Mouse (Mus musculus) ovary, postnatal 36 days (tissue): ENCODE results near the gene Pspn.
A peak's percentile ranks its signal among the peaks of the same experiment; 100 is the strongest.

ENCODE experiments used
- DNase-seq: peaks from one replicate; pipeline ENCODE4 v3.0.0; 2022; ENCODE audit warnings: low spot score, mixed read lengths

Gene Pspn

DNA sequence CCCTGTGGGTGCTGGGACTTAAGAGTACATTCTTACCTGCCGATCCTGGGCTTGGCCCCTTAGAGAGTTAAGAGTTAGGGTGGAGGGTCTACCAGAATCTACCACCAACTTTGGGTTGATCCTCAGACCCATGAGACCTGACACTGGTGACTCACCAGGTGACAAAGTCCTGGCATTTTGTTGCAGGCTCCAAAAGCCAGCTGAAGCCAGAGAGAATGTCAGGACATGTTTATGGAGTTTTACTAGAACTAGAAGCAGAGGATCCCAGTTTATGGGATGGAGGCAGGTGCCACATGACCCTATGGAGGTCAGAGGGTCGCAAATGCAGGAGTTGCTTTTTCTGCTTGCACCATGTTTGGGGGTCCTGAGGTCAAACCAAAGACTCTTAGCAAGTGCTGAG lies 3.3 kb downstream of the Pspn start:
- DNase-seq, result no peak

GRCm38 (mm10) chr17:56995046-56995445 lies 4.8 kb downstream of the Pspn start:
- DNase-seq, result peak; percentile 43

DNA sequence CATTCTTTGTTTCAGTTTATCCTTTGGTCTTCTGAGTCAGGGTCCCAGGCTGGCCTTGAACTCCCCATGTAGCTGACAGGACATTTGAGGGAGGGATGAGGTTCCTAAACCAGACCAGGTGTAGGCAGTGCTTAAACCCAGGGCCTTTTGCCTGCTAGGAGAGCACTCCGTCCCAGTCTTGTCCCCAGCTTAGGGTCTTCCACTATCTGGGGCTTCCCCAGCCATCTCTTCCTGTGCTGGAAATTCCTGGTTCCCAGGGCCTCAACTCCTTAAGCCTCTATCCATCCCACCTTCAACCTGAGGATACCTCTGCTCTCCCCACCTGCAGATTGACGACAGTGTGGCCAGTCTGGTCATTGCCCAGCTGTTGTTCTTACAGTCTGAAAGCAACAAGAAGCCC lies 8.9 kb downstream of the Pspn start:
- no peak for DNase-seq

DNA sequence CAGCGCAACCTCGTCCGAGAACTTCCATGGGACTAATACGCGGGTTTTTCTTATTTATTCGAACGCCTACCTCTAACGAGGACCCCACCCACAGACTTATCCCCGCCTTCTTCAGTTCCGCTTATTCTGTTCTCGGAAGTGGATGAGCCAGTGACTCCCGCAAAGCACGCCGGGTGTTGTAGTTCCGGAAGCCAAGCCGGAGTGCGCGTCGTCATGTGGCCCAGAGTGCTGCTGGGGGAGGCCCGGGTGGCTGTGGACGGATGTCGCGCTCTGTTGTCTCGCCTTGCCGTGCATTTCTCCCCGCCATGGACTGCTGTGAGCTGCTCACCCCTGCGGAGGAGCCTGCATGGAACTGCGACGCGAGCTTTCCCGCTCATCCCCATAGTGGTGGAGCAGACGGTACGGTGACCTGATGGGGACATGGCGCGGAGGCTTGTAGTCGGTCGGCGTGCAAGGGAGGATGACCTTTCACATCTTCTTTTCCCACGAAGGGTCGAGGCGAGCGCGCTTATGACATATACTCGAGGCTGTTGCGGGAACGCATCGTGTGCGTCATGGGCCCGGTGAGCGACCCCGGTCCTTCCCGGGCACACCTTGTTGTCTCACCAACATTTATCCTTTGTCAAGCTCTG lies 9.6 kb downstream of the Pspn start, which contains the start of gene Clpp:
Clpp (plus strand) TSS at position 191 of the 632 bp plus-strand sequence.
- peak; percentile 88 for DNase-seq

- DNase-seq, result no peak
These were observed 10.2 kb downstream of the Pspn start for GRCm38 (mm10) chr17:56989467-56990114.

DNA sequence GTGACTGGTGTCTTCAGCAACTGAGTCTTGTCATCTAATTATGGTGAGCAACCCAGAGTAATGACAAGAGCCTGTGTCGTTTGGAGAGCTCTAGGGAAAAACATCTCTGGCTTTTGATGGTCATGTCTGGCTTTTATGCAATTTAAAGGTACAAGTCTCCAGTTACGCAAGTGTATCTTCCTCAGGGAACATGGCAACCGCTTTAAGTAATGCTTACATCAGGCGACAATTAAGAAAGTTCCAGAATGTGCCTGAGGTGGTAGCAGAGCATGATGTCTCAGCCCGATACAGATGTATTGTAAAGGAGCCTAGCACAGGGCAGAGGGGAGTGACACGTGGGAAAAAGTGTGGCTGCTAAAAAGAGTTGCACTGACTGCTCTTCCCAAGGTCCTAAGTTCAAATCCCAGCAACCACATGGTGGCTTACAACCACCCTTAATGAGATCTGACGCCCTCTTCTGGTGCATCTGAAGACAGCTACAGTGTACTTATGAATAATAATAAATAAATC lies 10.8 kb downstream of the Pspn start:
- no peak for DNase-seq

DNA sequence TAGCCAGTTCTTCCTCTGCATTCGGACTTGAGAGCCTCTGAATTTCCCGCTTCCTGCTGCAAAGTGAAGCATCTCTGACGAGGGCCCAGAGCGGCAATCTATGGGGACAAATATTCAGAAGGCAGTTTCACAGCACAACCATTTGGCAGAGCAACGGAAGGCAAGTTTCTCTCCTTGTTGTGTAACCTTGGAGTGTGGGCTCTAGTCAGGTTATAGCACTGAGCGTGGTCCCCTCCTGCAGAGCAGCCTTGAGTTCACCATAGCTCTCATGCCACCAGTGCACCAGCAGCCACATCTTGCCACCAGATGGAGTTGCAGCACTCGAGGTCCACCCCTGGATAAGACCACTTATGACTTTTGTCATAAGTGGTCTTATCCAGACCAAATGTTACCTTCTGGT lies 11.4 kb downstream of the Pspn start:
- DNase-seq, result no peak

DNA sequence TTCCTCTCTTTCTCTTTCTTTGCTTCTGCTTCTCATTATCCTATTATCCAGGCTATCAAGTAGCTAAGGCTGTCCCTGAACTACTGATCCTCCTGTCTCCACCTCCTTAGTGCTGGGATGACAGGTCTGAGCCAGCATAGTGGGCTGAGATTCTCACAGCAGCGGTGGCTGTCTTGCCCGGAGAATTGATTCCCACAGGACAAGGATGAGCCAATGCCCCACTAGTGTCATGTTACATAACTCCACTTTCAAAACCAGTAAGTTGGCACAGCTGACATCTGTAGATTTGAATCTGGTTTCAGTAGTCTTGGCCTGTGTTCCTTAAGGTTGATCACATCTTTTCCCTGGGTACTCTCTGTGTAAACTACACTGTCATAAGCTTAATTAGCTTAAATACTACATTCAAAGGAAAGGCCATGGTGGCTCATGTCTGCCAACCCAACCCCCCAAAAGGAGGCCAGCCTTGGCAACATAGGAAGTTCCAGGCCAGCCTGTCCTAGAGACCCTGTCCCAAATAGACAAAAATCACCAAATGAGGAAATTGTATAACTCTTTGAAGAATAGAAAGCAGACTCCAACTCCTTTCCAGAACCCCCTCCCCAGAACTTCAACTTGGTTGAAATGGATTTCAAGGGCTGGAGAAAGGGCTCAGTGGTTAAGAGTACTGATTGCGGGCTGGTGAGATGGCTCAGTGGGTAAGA lies 13.6 kb downstream of the Pspn start:
- DNase-seq, result no peak

GRCm38 (mm10) chr17:56985656-56986055 lies 14.2 kb downstream of the Pspn start:
- DNase-seq, result no peak

DNA sequence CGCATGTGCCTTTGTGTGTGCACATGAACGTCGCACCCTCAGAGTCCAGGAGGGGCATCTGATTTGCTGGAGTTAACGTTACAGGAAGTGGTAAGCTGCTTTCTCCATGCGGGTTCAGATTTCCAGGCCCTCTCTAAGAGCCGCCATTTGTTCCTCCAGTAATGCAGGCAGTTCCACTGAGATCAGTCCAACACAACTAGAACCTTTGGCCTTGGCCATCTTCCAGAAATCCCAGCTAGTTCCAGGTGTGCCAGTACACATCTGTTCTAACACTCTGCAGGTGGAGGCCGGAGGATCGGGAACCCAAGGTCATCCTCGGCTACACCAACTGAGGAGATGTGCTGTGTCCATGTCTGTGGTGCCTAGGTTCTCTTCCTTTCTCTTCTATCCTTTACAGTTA lies 14.9 kb downstream of the Pspn start:
- DNase-seq, result no peak

- no peak for DNase-seq
These were observed 17.8 kb downstream of the Pspn start, which contains the start of gene Acer1 for GRCm38 (mm10) chr17:56982013-56982412. Acer1 (minus strand) TSS chr17:56982126.

- no peak for DNase-seq
These were observed 18.8 kb downstream of the Pspn start for GRCm38 (mm10) chr17:56981049-56981448.

DNA sequence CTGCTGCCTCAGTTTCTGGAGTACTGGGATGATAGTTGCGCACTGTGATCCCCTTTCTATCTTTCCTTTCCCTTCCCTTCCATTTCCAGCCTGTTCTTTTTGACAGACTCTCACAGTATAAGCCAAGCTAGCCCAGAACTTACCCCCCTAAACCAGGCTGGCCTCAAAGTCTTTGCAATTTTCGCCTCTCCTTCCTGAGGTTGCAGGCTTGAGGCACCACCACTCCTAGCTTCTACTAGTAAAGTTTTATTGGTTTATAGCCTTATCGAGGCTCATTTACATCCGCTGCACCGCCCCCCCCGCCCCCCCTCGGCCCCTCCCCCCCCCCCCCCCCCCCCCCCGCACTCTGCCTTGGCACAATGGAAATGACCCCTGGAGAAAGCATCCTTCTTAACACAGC lies 20.3 kb downstream of the Pspn start:
- DNase-seq, result no peak

- no peak for DNase-seq
These were observed 23.1 kb downstream of the Pspn start for GRCm38 (mm10) chr17:56976531-56977390.

- DNase-seq, result no peak
These were observed 24.4 kb downstream of the Pspn start for GRCm38 (mm10) chr17:56975391-56975790.

DNA sequence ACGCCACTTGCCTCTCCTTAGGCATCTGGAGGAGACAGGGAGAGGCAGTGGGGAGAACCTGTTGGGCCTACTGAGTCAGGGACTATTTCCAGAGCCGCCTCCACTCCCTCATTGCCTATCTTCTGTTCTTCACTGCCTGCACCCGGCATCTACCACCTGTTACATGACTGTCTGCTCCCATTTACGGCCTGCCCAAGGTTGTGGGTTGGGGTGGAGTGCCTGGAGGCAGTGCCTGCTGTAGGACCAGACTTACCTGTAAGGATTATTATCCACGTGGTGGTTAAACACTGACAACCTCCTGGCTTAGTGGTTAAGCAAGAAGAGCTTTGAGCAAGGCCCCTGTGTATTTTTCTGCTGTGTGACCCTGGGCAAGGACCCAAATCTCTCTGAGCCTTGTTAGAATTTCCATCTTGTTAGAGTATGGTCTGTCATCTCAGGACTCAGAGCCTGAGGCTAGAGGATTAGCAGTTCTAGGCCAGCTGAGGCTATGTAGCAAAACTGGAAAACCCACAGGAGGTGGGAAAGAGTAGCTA lies 25.0 kb downstream of the Pspn start:
- no peak for DNase-seq

DNA sequence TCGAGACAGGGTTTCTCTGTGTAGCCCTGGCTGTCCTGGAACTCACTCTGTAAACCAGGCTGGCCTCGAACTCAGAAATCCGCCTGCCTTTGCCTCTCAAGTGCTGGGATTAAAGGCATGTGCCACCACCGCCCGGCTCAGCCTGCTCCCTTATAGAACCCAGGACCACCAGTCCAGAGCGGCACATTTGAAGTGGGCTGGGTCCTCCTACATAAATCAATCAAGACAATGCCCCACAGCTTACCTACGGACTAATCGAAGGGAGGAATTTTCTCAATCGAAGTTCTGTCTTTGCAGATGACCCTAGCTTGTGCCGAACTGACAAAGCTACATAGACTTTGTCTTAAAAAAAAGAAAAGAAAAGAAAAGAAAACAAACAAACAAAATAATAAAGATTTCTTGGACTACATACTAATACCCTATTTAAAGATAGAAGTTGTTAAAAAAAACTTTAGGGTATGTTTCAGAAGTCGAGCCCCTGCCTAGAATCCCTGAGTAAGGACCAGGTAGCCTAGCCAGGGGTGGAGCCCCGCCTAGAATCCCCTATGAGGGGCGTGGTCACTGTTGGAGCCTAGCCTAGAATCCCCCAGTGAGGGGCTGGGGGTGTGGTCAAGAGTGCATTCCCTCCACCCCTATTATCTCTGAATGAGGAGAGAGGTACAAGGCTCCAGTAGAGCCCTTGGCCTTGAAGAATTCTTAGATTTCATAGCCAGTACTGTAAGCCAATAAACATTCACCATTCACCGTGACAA lies 25.7 kb downstream of the Pspn start:
- no peak for DNase-seq

DNA sequence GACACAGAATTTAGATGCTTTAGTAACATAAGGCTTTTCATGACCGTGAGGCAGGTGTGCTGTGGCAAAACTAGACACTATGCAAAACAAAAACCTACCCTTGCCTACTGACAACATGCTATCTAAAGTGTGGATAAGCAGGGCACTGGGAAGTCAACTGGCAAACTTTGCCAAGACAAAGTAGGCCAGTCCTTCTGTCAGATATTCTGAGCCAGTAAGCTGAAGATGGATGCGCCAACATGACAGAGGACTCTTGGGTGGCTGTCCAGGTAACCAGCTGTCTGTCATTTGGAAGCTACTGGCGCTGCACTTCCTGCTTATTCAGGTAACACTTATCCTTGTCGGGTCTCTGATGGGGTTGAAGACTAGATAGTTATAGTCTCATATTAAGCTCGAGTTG lies 29.7 kb downstream of the Pspn start:
- DNase-seq, result no peak

GRCm38 (mm10) chr17:56969321-56969720 lies 30.5 kb downstream of the Pspn start:
- no peak for DNase-seq

- DNase-seq, result no peak
These were observed 36.2 kb downstream of the Pspn start for GRCm38 (mm10) chr17:56963646-56964045.
